Mouse (Mus musculus) hindbrain, postnatal 0 days (tissue): ENCODE measurements around the gene Acr. TPM values are rescaled to one million over a fixed set of nuclear protein-coding genes. Genes with fewer than 3 reads are reported as not detected.

Experiments used
- ATAC-seq: fragments of 200-750 bp; cut with Nextera tagmentation; 2 replicates; pipeline ENCODE4 v1.8.0; 2017; ENCODE audit warnings: mild to moderate bottlenecking, moderate TSS enrichment, moderate library complexity
- DNase-seq: peaks from one replicate; pipeline ENCODE4 v3.0.0-alpha.2; 2015; ENCODE audit warnings: low spot score
- H3K27ac ChIP-seq: fragments of 300-500 bp; sonication (generic); 2 replicates; pipeline ENCODE4 v1.5.1; 2014; ENCODE audit warnings: mild to moderate bottlenecking
- H3K27me3 ChIP-seq: fragments of 300-500 bp; sonication (generic); 2 replicates; pipeline ENCODE4 v1.6.1; 2014; ENCODE audit warnings: low read length, mixed read lengths; ENCODE audit not compliant: insufficient read depth
- H3K36me3 ChIP-seq: fragments of 300-500 bp; sonication (generic); 2 replicates; pipeline ENCODE4 v1.6.1; 2014; ENCODE audit warnings: low read length, mixed read lengths; ENCODE audit not compliant: insufficient read depth
- H3K4me1 ChIP-seq: fragments of 300-500 bp; sonication (generic); 2 replicates; pipeline ENCODE4 v1.6.1; 2014; ENCODE audit warnings: antibody characterized with exemption, low read length, mixed read lengths; ENCODE audit not compliant: insufficient read depth
- H3K4me2 ChIP-seq: fragments of 300-500 bp; sonication (generic); 2 replicates; pipeline ENCODE4 v1.6.1; 2014; ENCODE audit warnings: low read depth, mild to moderate bottlenecking, low read length, moderate library complexity, mixed read lengths
- H3K4me3 ChIP-seq: fragments of 300-500 bp; sonication (generic); 2 replicates; pipeline ENCODE4 v1.5.1; 2014; ENCODE audit warnings: low read length
- H3K9ac ChIP-seq: fragments of 300-500 bp; sonication (generic); replicated peaks from 2 replicates; pipeline ENCODE4 v1.6.1; 2014; ENCODE audit warnings: mild to moderate bottlenecking, low read length, moderate library complexity, mixed read lengths
- H3K9me3 ChIP-seq: fragments of 300-500 bp; sonication (generic); 2 replicates; pipeline ENCODE4 v1.6.1; 2016; ENCODE audit warnings: low read length, mixed read lengths
- CTCF ChIP-seq: IDR thresholded peaks from 2 replicates; pipeline ENCODE4 v1.5.1; 2016; ENCODE audit warnings: antibody characterized with exemption, control low read depth, low read depth
- WGBS: fragments of 180-500 bp; shearing (Covaris S2); extraction: QIAGEN DNeasy Blood & Tissue Kit; methylation state at CpG from one replicate; pipeline ENCODE4 v1.1.7; 2014; 5-methylcytosine and 5-hydroxymethylcytosine counted together
- polyA plus RNA-seq: library from polyadenylated mRNA; unstranded; fragments of >200 nt; fragmentation: Nextera tagmentation; extraction: Ambion mirVana; gene quantifications from 2 replicates; pipeline ENCODE4 v1.2.1, GENCODE M21; 2015
- total RNA-seq: library from RNA; depleted of rRNA; stranded (reverse); fragments of >200 nt; gene quantifications from 2 replicates; pipeline ENCODE4 v1.2.3, GENCODE M21; 2014

The Acr gene
- total and polyA plus RNA-seq, 2 experiments from 2014 or later = 2.1 to 2.4 TPM

DNA sequence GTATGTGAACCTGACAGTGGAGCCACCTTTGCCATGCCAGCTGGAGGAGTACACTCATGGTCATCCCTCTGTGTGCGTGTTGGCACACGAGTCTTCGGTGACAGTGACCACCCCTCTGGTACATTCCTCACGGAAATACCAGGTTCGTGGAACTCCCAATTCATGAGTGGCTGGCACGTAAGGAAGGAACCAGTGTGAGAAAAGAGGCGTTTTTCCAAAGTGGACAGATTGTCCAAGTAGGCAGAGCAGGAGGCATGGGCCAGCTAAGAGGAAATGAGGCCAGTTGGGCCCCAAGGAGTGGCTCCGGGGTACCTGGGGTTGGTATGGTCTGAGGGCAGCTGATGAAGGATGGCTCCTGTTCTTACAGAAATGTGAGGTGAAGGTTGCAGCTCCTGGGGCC lies 42.7 kb upstream of the Acr start:
- peaks cover 4% of the 10 kb centered on the region; the same call in 1 of the 2 replicates for H3K4me1 ChIP-seq
- H3K27me3 ChIP-seq = no peaks in the 10 kb centered on the region
- no peaks in the 10 kb centered on the region for H3K9me3 ChIP-seq
- H3K9ac ChIP-seq = no peak overlapping the region
- ATAC-seq = no peak
- no peaks in the 10 kb centered on the region; the same call in 1 of the 2 replicates for H3K36me3 ChIP-seq
- WGBS = 94% methylated on average over 8 of the region's 8 CpGs
- H3K4me2 ChIP-seq = no peak overlapping the region
- DNase-seq = no peak
- H3K27ac ChIP-seq = no peak overlapping the region
- no peak for TF ChIP-seq CTCF
- no peak overlapping the region for H3K4me3 ChIP-seq

DNA sequence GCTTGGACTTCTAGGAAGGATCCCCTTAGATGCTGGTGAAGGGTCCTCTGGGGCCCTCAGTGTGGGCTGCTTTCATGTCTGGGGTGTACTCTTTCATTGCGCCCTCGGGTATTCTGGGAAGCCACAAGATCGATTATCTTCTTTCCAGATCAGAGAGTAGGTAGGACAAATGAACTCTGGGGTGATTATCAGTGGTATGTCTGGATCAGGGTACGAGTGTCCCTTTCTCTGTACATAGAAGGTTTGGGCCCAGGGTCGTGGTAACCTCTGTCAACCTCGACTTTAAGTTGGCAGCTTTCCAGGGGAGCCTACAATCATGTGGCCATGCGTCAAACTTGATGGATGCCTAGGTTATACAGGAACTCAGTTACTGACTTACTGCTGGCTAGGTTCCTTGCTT lies 42.2 kb upstream of the Acr start:
- H3K27ac ChIP-seq = no peak overlapping the region
- no peaks in the 10 kb centered on the region for H3K27me3 ChIP-seq
- WGBS = 81% methylated on average over 7 of the region's 7 CpGs
- H3K36me3 ChIP-seq = no peaks in the 10 kb centered on the region; the same call in 1 of the 2 replicates
- H3K4me2 ChIP-seq = no peak overlapping the region
- peaks cover 4% of the 10 kb centered on the region; the same call in 1 of the 2 replicates for H3K4me1 ChIP-seq
- no peak overlapping the region for H3K9ac ChIP-seq
- H3K4me3 ChIP-seq = no peak overlapping the region
- no peak for DNase-seq
- H3K9me3 ChIP-seq = no peaks in the 10 kb centered on the region
- ATAC-seq = no peak
- TF ChIP-seq CTCF = no peak

DNA sequence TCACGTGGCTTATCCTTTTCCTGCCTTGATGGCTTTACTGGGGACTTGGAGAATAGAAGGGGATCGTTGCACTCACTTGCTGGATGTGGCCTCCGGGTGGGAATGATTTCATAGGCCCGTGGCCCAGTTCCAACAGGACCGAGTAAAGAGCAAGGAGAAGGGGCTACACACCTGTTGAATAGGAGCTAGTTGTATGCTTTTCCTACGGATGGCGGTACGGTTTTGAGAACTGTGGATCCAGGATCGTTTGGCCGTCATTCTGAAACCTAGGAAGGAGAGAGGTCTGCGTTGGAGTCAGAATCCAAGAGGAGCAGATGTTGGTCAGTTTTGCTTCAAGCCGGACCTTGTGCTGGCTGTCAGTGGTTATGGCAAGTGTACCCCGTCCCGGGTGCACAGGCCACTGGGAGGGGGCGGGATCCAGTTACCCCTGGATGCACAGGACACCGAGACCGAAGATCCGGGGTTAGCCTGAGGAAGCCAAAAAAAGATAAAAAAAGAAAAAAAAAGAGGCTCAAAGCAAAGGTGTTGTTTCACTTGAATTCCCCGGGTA lies 41.3 kb upstream of the Acr start:
- H3K27ac ChIP-seq = no peak overlapping the region
- no peak overlapping the region for H3K4me2 ChIP-seq
- 91% methylated on average over 19 of the region's 19 CpGs for WGBS
- no peak overlapping the region for H3K9ac ChIP-seq
- H3K27me3 ChIP-seq = no peaks in the 10 kb centered on the region
- DNase-seq = no peak
- ATAC-seq = no peak
- no peak for TF ChIP-seq CTCF
- H3K36me3 ChIP-seq = no peaks in the 10 kb centered on the region
- peaks cover 4% of the 10 kb centered on the region; the same call in 1 of the 2 replicates for H3K4me1 ChIP-seq
- no peak overlapping the region for H3K4me3 ChIP-seq
- no peaks in the 10 kb centered on the region for H3K9me3 ChIP-seq

DNA sequence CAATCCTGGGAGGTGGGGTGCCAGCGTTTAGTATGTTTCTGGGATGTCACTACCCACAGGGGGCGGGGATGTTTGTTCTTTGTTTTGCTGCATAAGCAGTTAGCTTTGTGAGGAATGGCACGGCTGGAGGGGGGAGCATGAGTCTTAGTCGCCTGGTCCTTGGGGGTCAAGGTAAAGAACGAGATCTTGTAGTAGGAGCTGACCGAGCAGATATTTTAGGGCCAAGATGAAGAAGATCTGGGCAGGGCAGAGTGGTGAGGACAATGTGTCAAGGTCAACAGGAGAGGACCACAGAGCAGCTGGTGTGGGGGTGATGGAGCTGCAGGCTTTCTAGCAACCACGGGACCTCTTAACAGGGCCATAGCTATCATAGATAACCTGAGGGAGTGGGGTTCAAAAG lies 40.7 kb upstream of the Acr start:
- no peak for ATAC-seq
- H3K9me3 ChIP-seq = no peaks in the 10 kb centered on the region
- peaks cover 9% of the 10 kb centered on the region; the same call in 1 of the 2 replicates for H3K4me1 ChIP-seq
- no peak overlapping the region for H3K27ac ChIP-seq
- no peak for DNase-seq
- H3K27me3 ChIP-seq = no peaks in the 10 kb centered on the region
- no peak overlapping the region for H3K4me2 ChIP-seq
- 63% methylated on average over 7 of the region's 7 CpGs for WGBS
- H3K9ac ChIP-seq = no peak overlapping the region
- H3K36me3 ChIP-seq = no peaks in the 10 kb centered on the region
- TF ChIP-seq CTCF = no peak
- H3K4me3 ChIP-seq = no peak overlapping the region

DNA sequence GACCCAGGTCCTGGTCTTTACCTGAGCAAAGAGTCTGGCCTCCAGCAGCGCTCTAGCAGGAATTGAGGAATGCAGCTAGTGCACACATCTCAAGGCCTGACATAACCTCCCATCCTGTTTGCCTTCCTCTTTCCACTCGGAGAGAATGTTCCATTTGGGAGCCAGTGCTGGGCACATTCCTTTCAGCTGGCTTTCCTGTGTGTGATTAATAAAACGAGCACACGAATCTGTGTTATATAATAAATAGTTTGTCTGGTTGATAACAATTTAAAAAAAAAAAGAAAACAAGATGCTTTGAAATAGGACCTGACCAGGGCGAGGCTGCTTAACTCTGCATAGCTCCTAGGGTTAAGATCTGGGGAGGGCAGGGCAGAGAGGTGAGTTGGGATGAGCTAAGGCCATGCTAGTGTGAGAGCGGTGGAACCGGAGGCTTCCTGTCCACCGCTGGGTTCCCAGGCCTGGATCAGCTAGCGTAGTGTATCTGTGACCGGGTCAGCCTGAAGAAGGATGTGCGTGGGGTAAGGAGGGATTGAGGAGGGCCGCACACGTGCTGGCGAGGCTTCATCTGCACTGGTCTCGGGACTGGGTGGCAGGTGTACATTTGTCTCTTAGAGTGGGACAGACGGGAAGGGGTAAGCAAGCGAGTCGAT lies 39.8 kb upstream of the Acr start:
- Histone ChIP-seq H3K9ac (no peak overlapping the region), H3K27ac (no peak overlapping the region), H3K27me3 (no peaks in the 10 kb centered on the region), H3K4me3 (no peak overlapping the region), H3K4me1 (peaks cover 15% of the 10 kb centered on the region; the same call in 1 of the 2 replicates), H3K9me3 (no peaks in the 10 kb centered on the region), H3K36me3 (no peaks in the 10 kb centered on the region), H3K4me2 (no peak overlapping the region)
- DNase-seq = no peak
- no peak for TF ChIP-seq CTCF
- 90% methylated on average over 18 of the region's 18 CpGs for WGBS
- no peak for ATAC-seq

DNA sequence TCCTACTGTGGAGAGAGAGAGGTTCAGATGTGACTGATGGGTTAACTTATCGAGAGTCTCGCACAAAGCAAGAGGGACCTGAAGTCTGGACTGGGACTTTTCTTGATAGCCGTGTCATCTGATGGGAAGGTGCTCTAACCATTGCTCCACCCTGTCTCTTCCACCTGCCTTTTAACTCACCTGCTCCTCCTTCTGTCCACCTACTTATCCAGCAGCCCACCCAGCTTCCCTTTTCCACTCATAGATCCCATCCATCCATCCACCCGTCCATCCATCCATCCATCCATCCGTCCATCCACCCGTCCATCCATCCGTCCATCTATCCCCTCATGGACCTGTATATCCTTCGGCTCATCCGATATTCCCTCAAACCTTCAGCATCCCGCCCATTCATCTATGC lies 39.2 kb upstream of the Acr start:
- Histone ChIP-seq H3K36me3 (no peaks in the 10 kb centered on the region), H3K27ac (no peak overlapping the region), H3K27me3 (no peaks in the 10 kb centered on the region), H3K4me1 (peaks cover 14% of the 10 kb centered on the region; the same call in 1 of the 2 replicates), H3K4me2 (no peak overlapping the region), H3K9me3 (no peaks in the 10 kb centered on the region), H3K9ac (no peak overlapping the region), H3K4me3 (no peak overlapping the region)
- TF ChIP-seq CTCF = no peak
- no peak for DNase-seq
- no peak for ATAC-seq
- 94% methylated on average over 10 of the region's 10 CpGs for WGBS

DNA sequence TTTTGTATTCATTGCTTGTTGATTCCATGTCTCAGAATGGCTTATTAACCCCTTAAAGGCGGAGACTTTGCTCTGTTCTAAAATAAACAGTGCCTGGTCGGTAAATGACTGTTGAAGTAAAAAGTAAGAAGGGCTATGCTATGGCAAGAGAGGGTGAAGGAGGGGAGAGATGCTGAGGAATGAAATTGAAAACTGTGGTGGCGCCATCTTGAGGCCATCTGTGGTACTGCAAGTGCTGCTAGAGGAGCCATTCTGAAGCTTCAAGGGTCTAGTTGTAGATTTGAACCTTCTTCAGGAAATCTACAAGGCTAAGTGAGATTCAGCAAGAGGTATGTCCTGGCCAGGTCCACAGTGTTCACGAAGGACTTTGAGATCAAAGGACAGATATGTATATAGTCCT lies 37.8 kb upstream of the Acr start:
- Histone ChIP-seq H3K36me3 (no peaks in the 10 kb centered on the region), H3K27ac (no peak overlapping the region), H3K27me3 (no peaks in the 10 kb centered on the region), H3K9ac (0 out of 2 replicates have a peak overlapping the region, but pooled peaks have one; percentile 13), H3K9me3 (no peaks in the 10 kb centered on the region), H3K4me1 (peaks cover 14% of the 10 kb centered on the region; the same call in 1 of the 2 replicates), H3K4me2 (0 out of 2 replicates have a peak overlapping the region, but pooled peaks have one; percentile 5), H3K4me3 (no peak overlapping the region)
- TF ChIP-seq CTCF = peak; percentile 98
- DNase-seq = peak; percentile 80
- 9% methylated on average over 4 of the region's 4 CpGs for whole genome bisulfite sequencing
- peak; percentile 19; the same call in 1 of the 2 replicates for ATAC-seq
